ENCODE assay signal across 13 mouse cellular contexts in genomic region chr12:111150236-111150596, GRCm38 (mm10). TPM values are rescaled to one million over a fixed set of nuclear protein-coding genes. Genes with fewer than 3 reads are reported as not detected.
DNase-seq lines count a peak whose midpoint lies in the region; ATAC-seq and TF ChIP-seq lines count a peak whose summit lies in the region.
"Had no signal": no experiment of that assay in that cellular context is flagged by ENCODE, and none has a peak within 500 bp of the region (broad histone marks: within the 10 kb centered on the region; RNA-seq: fewer than 3 reads in every experiment).

No protein-coding gene starts in this region.

- no peak for ATAC-seq in midbrain, embryonic 16.5 days
- ATAC-seq: forebrain, embryonic 15.5 days had no signal

- H3K27ac ChIP-seq in cerebellum, adult 2 months (ENCODE audit: insufficient read depth, low read length) = no peak overlapping the region
- H3K27ac ChIP-seq in midbrain, embryonic 16.5 days (ENCODE audit: low read length) = no peak overlapping the region
- H3K27ac ChIP-seq: forebrain, embryonic 15.5 days; heart, embryonic 15.5 days; left cerebral cortex, adult 2 months had no signal

- intact Hi-C loops in left cerebral cortex, postnatal 36 days (cut with DNase I) = no loop called here

- no peak overlapping the region for H3K4me3 ChIP-seq in cerebellum, adult 2 months (replicated peaks; ENCODE audit: insufficient read depth, low read depth, low read length)
- no peak overlapping the region for H3K4me3 ChIP-seq in midbrain, embryonic 16.5 days (ENCODE audit: low read depth, low read length)
- H3K4me3 ChIP-seq: forebrain, embryonic 15.5 days; heart, embryonic 15.5 days; left cerebral cortex, adult 2 months had no signal

- H3K4me2 ChIP-seq in midbrain, embryonic 16.5 days (ENCODE audit: low read length) = no peak overlapping the region
- H3K4me2 ChIP-seq: forebrain, embryonic 15.5 days; heart, embryonic 15.5 days; midbrain, embryonic 11.5 days had no signal

- TF ChIP-seq CTCF in cerebellum, adult 2 months (IDR thresholded peaks at IDR 0.05; ENCODE audit: borderline replicate concordance, insufficient read depth, low read depth, low read length) = no peak

- no peaks in the 10 kb centered on the region for H3K36me3 ChIP-seq in midbrain, embryonic 16.5 days (ENCODE audit: control insufficient read depth, insufficient read depth, low read length)
- H3K36me3 ChIP-seq: forebrain, embryonic 15.5 days; heart, embryonic 15.5 days had no signal

- WGBS in cerebellum, adult 2 months = 34% methylated on average over 6 of the region's 6 CpGs
- WGBS in midbrain, embryonic 16.5 days = 11% methylated on average over 6 of the region's 6 CpGs

- H3K4me1 ChIP-seq in cerebellum, adult 2 months (ENCODE audit: control insufficient read depth, insufficient read depth, low read length) = peaks cover 6% of the 10 kb centered on the region
- H3K4me1 ChIP-seq in midbrain, embryonic 16.5 days (ENCODE audit: control insufficient read depth, insufficient read depth, low read length) = no peaks in the 10 kb centered on the region; the same call in 1 of the 2 replicates

- no peaks in the 10 kb centered on the region for H3K9me3 ChIP-seq in midbrain, embryonic 16.5 days (replicated peaks; ENCODE audit: control insufficient read depth, low read length, poor library complexity, severe bottlenecking)
- H3K9me3 ChIP-seq: forebrain, embryonic 15.5 days; heart, embryonic 15.5 days had no signal

- DNase-seq in adrenal gland, postnatal 14 days = peak; percentile 49
- no peak for DNase-seq in adrenal gland, postnatal 4 days (ENCODE audit: low spot score in 2 of 2)
- peak; percentile 53 for DNase-seq in ES-CJ7 (ENCODE audit: low read depth, low spot score)
- peak; percentile 36 for DNase-seq in kidney, postnatal 14 days
- peak; percentile 55 to 63 for DNase-seq in spleen, postnatal 36 days (ENCODE audit: low spot score in 2 of 2)
- no peak for DNase-seq in cerebellum, adult 2 months
- DNase-seq in left cerebral cortex, postnatal 36 days (ENCODE audit: low spot score in 2 of 2) = no peak
- DNase-seq: cerebellum, adult 9-10 months had no signal

- H3K9ac ChIP-seq in midbrain, embryonic 16.5 days (ENCODE audit: low read depth, low read length) = no peak overlapping the region
- H3K9ac ChIP-seq: forebrain, embryonic 15.5 days; heart, embryonic 15.5 days had no signal

- no peak for TF ChIP-seq POLR2A in cerebellum, adult 2 months (IDR thresholded peaks at IDR 0.05; ENCODE audit: borderline replicate concordance, insufficient read depth, low read length)

- H3K27me3 ChIP-seq in cerebellum, adult 2 months (ENCODE audit: control insufficient read depth, insufficient read depth, low read length) = no peaks in the 10 kb centered on the region
- H3K27me3 ChIP-seq in midbrain, embryonic 16.5 days (ENCODE audit: control insufficient read depth, insufficient read depth, low read depth, low read length) = no peaks in the 10 kb centered on the region
- H3K27me3 ChIP-seq: forebrain, embryonic 15.5 days; heart, embryonic 15.5 days had no signal

RNA-seq across cellular contexts. Expression of gene Traf3, which starts 16.0 kb away (rescaled TPM):
- total RNA-seq in adrenal gland, postnatal 14 days (2021) = 19.3 and 24.9 TPM in 2 replicates
- 10 to 100 TPM; 31.5 to 34.5 TPM for total RNA-seq in adrenal gland, postnatal 4 days (2021)
- 29.3 and 29.8 TPM in 2 replicates for polyA plus RNA-seq in cerebellum, adult 2 months (2012; rRNA removed)
- polyA plus RNA-seq in midbrain, embryonic 16.5 days (2015; fragmentation: Nextera tagmentation; extraction: Ambion mirVana) = 17.4 and 22.3 TPM in 2 replicates
- 10 to 100 TPM; 51.6 to 55.4 TPM for total RNA-seq in left cerebral cortex, postnatal 36 days (2021)

RNA-seq across cellular contexts. Expression of gene 4930595D18Rik, which starts 34.1 kb away (rescaled TPM):
- not detected in 2 replicates for total RNA-seq in adrenal gland, postnatal 14 days (2021)
- not detected for total RNA-seq in adrenal gland, postnatal 4 days (2021)
- not detected in 2 replicates for polyA plus RNA-seq in cerebellum, adult 2 months (2012; rRNA removed)
- polyA plus RNA-seq in midbrain, embryonic 16.5 days (2015; fragmentation: Nextera tagmentation; extraction: Ambion mirVana) = not detected in 2 replicates
- total RNA-seq in left cerebral cortex, postnatal 36 days (2021) = not detected
- total RNA-seq: left cerebral cortex, adult 2 months had no signal
- polyA plus RNA-seq: forebrain, embryonic 15.5 days; heart, embryonic 15.5 days; midbrain, embryonic 11.5 days had no signal

Comparison
In these comparisons a context has a peak if more than half of its experiments do, and no peak if none do; other contexts are left out.
1. DNase-seq: peak in adrenal gland, postnatal 14 days (single experiment), ES-CJ7 (single experiment), kidney, postnatal 14 days (single experiment) and spleen, postnatal 36 days (2 of 2); none in adrenal gland, postnatal 4 days (0 of 2), cerebellum, adult 2 months (0 of 2) and left cerebral cortex, postnatal 36 days (0 of 2).